Mouse (Mus musculus) lung, postnatal 36 days (tissue): Measurements from ENCODE around the gene Dyrk3.
"Not testable (repeated sequence)": the region's sequence is repeated elsewhere in the genome, so short reads cannot be mapped to it uniquely, and the experiment has no call there.

Experiments used
- DNase-seq: peaks from one replicate; pipeline ENCODE4 v3.0.0; 2022; ENCODE audit warnings: mixed read lengths

Gene Dyrk3

DNA sequence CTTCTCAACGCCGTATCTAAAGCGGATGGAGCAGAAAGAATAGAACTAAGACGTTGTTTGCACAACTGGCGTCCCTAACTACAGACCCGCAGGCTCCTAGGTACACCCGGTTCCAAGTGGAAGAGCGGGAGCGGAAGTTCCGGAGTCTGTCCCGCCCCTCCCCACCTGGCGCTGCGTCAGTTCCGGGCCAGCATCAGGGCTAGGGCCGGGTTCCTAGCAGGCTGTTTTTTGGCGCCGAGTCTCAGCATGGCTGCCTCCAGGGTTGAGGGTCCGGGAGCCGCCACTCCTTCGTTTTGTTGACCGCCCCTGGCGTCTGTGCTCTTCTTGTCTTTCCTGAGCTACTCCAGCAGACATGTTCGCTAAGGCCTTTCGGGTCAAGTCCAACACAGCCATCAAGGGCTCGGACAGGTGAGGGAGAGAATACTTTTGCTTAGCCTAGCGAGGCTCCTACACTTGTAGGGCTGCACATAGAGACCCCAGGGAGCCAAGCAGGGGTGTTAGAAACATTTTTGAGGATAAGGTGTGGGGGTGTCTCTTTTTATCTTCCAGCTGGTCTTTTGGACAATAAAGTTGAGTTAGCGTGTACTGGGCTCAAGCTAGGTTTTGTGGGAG, 15.0 kb upstream of the Dyrk3 start, which contains the start of gene Eif2d:
TSS of gene Eif2d (plus strand) at position 164 of the 612 bp plus-strand sequence.
- DNase-seq: peak; percentile 93

DNA sequence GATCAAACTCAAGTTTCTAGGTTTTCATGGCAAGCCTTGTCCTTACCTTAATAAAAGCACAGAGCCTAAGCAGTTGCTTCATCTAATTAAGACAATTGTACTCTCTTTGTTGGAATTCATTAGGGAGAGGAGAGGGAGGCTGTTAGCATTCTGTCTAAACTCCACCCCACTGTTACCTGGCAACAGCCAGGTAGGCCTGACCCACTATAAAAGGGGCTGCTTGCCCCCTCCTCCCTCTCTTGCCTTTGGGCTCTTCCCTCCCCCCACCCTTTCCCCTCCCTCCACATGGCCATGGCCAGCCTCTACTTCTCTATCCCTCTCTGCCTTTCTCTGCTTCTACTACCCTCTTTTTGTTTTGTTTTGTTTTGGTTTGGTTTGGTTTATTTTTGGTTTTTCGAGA, 11.4 kb upstream of the Dyrk3 start:
- DNase-seq: no peak

GRCm38 (mm10) chr1:131146181-131146614, 8.1 kb upstream of the Dyrk3 start:
- DNase-seq: peak; percentile 49

- not testable (repeated sequence) for DNase-seq
Measured at GRCm38 (mm10) chr1:131145222-131145621, 7.1 kb upstream of the Dyrk3 start.

DNA sequence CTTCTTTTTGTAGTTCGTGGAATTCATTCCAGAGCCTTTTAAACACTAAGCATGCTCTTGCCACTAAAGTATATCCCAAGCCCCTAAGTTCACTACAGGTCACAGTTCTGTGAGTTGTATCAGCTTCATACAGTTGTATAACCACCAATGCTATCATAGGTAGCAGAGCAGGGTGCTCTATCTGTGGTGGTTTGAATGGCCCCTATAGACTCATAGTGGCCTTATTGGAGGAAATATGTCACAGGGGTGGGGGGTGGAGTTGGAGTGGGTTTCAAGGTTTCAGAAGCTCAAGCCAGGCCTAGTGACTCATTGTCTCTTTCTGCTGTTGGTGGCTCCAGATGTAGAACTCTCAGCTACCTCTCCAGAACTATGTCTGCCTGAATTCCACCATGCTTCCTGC, 4.3 kb upstream of the Dyrk3 start:
- DNase-seq: no peak

- DNase-seq: no peak
Measured at GRCm38 (mm10) chr1:131141449-131141848, 3.3 kb upstream of the Dyrk3 start.

- DNase-seq: peak; percentile 83
Measured at GRCm38 (mm10) chr1:131139102-131140095, 1.3 kb upstream of the Dyrk3 start.

- DNase-seq: no peak
Measured at GRCm38 (mm10) chr1:131137717-131138118, 422 bp downstream of the Dyrk3 start.

DNA sequence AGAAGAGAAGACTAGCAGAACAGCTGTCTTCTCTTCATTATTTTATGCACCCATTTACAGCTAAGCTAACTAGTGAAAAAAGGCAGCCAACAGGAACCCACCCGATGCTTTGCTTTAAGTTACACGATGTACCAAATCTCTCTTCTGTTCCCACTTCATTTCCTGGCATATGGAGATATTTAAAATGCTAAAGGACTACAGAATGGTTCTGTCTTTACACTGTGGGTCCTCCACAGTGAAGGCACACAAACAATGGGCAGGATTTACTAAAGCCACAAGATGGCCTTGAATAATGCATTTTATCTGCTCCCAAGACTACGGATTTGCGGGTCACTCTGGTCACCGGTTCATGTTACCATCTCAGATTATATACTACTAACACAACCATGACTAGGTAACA, 1.0 kb downstream of the Dyrk3 start:
- DNase-seq: no peak

DNA sequence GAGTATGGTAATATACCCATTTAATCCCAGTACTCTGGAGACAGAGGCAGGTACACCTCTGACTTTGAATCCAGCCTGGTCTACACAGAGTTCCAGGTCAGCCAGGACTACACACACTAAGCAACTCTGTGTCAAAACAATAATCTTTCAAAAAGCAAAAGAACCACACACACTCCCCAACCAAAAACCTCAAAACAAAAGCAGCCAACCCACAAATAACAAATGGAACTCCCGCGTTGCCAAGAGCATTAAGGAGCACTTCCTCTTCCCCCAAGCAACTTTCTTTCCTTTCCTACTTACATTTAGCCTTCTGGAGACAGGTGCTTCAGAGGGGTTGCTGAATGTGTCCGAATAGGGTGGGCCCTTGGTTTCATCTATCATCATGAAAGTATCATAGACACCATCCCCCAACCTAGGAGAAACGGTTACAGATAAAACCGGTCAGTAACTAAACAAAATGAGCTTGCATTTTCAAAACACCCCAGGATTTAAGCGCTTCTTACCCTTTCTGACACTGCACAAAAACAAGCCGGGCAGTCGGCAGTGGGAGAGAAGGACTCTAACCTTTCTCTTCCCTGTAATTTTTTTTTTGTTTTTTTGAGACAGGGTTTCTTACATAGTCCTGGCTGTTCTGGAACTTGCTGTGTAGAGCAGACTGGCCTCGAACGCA, 2.0 kb downstream of the Dyrk3 start:
- DNase-seq: no peak

DNA sequence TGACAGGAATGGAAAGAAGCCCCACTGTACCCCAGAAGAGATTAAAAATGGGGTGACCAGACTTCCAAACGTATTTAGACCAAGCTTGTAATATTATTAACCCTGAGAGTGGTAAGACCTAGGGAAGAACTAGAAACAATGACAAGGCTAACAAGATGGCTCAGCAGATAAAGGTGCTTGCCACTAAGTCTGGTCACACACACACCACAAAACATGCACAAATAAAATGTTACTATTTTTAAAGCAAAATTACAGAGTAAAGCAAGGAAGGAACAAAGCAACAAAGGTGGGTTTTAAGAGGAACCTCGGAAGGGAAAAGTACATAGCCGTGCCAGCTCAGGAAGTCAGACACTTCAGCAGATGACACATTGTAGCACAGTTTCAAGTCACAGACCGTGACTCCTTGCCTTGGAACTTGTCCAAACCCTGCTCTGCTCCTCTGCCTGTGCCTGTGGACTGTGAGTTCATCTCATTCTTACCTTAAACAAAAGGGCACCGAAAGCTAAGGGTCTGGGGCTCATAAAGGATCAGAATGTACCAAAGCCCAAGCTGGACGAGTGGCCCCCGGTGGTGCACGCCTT, 3.1 kb downstream of the Dyrk3 start:
- DNase-seq: peak; percentile 58

- DNase-seq: no peak
Measured at GRCm38 (mm10) chr1:131134231-131134630, 3.9 kb downstream of the Dyrk3 start.

- no peak for DNase-seq
Measured at GRCm38 (mm10) chr1:131125987-131126744, 12.0 kb downstream of the Dyrk3 start.

DNA sequence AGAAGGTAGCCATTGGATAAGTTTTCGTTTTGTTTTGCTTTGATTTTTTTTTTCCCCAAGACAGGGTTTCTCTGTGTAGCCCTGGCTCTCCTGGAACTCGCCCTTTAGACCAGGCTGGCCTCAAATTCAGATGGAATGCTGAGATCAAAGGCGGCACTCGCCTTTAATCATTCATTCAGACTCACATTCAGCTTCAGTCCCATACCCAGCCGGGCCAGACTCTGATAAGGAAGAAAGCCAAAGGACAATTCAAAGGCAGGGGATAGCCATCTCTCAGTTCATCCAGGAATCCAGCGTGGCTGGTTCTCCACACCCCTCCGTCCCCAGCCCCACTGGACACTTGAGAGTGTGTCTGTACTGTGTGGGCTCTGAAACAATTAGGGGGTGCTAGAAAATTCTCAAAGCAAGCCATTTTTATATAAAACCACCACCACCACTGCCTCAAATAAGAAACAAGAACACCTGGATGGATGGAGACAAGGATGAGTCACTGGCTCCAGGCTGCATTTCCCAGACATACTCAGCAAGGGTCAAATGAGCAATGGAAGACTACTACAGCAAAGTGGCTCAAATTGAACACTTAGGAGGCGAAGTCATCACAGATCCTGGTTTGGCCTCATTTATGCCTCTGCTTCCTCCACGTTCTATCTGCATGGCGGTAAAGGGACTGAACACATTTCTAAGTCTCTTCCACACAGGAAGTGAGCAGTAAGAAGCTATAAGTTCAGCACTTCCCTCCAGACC, 14.4 kb downstream of the Dyrk3 start:
- DNase-seq: no peak

DNA sequence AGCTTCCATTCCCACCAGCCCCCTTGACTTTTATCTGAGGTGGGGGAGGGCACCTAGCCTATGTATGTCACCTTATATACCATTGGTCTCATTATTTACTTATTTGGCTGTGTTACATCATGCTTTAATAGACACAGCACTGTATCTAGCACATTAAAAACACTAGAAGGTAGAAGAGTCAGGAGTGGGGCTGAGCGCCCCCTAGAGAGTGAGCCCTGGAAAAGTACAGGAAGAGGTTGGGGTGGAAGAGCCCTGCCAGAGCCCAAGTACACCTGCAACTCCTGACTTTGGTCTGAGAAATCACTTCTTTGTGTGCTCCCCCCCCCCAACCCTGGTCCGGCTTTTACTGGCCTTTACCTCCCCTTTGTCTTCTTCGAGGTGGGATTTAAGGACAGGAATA, 16.2 kb downstream of the Dyrk3 start:
- DNase-seq: peak; percentile 67

GRCm38 (mm10) chr1:131119026-131119425, 19.1 kb downstream of the Dyrk3 start:
- peak; percentile 81 for DNase-seq

DNA sequence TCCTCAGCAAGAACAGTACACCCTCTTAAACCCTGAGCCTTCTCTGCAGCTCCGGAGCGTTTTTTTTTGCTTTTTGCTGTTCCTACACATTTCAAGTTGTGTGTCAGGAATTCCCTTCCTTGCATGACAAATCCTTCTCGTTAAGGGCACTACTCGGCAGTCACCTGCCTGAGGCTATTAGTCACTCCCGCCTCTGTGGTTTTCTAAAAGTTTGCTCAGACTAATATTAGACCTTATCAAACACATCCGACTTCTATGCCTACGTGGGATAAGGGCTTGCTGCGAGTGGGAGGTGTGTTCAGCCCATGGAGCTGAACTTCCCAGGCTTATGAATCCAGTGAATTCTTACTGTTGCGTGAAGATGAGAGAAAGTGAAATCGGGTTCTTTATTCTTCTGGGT, 19.6 kb downstream of the Dyrk3 start:
- peak; percentile 56 for DNase-seq

- DNase-seq: no peak
Measured at GRCm38 (mm10) chr1:131116430-131117011, 21.6 kb downstream of the Dyrk3 start.

DNA sequence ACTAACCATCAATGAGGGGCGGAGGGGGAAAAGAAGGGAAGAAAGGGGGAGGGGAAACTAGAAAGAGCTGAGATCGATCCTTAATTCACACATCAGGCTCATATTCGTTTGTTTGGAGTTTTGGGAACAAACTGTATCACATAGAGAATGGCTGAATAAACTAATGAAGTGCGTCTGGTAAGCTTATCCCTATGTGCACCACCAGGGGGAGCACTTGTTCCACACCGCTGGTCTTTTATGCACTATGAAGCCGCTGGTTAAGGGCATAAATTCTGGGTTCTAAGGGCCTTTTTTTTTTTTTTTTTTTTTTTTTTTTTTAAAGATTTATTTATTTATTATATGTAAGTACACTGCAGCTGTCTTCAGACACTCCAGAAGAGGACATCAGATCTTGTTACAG, 22.2 kb downstream of the Dyrk3 start:
- DNase-seq: peak; percentile 82

- DNase-seq: peak; percentile 89
Measured at GRCm38 (mm10) chr1:131112576-131112975, 25.6 kb downstream of the Dyrk3 start.

DNA sequence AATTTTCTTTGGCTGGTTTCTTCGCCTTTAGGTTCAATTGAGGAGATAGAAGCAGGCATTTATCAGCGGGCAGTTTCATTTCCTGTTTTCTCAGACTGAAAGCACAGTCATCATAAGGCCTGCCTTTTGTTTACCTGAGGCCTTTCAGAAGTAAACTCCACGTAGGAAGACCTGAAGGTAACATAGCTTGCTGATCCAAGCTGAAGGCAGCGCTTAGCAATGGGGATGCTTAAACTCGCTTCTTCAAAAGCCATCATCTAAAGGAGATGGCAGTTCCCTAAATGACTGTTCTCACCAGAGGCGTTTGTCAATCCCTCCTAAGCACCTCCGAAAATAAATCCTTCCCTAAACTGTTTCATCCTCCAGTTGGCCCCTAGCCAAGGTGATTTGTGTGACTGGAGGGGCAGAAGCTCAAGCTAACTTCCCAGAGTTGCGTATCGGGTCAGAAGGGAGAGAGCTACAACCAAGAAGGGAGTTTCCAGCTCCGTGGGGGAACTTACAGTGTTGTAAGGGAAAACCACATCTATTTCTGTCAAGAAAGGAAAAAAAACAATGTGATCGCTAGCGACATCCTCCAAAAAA, 27.5 kb downstream of the Dyrk3 start:
- peak; percentile 64 for DNase-seq
